Mouse (Mus musculus): Measurements from ENCODE around the gene Snap47. TPM values are rescaled to one million over a fixed set of nuclear protein-coding genes. Genes with fewer than 3 reads are reported as not detected.

Gene Snap47
- total RNA-seq, 2 experiments from 2014 or later = 3.3 to 4.9 TPM

DNA sequence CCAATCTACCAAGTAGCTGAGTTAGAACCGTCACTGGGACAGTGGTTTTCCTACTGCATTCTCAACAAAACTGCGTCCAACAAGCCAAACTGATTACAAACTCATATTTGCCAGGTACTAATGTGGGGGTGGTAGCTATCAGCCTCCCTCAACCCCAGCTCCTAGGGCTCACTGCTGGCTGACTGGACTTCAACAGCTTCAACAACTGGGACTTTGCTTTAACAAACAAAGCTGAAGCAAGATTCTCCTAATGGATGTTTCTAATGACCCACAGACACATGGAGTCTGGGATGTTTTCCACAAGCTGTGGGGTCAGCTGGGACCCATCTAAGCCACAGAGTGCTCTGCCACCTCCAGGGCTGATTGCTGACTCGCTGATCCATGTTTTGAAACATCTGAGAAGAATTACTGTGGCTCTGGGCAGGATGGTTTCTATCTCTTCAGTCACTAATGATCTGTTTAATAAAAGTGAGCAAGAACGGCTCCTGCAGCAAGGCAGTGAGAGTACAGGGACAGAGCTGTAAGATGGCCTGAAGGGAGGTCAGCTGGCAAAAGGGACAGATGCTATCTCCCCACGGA lies 27.9 kb downstream of the Snap47 start:
- no peak for ATAC-seq (ENCODE audit: poor library complexity, severe bottlenecking)

DNA sequence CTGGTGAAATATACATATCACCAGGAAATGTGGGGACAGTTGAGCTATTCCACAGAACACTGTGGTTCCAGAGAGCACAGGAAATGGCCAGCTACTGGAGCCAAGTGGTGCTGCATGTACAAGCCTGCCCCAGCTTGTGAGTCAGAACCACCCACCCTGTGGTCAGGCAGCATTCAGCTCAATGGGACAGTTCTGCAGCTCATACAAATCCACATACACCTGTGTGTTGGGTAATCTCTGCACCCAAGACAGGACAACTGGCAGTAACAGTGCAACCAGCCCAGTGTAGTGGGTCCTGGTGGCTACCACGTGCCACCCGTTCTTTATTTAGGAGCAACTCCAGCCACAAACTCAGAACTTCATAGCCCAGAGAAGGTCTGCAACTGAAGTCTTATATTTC lies 29.0 kb downstream of the Snap47 start:
- ATAC-seq (ENCODE audit: poor library complexity, severe bottlenecking) = 0 out of 2 replicates have a peak, but pooled peaks have one; percentile 13

DNA sequence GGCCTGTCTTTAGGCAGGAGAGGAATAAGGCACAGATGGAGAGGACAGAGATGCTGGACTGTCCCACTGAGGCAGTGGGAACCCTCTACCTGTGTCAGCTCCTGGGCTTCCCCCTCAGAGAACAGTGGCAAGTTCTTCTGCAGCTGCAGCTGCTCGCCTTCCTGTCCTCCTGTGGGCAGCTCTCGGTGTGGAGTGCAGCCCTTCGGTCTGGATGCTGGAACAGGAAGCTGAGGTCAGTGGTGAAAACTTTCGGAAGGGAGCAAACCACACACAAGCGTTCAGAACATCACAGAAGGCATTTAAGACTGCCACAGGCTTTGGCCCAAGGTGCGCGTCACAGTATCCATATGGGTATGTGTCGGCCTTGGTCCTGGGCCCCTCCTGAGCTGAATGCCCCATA lies 29.6 kb downstream of the Snap47 start:
- peak; percentile 53 for ATAC-seq (ENCODE audit: poor library complexity, severe bottlenecking)

DNA sequence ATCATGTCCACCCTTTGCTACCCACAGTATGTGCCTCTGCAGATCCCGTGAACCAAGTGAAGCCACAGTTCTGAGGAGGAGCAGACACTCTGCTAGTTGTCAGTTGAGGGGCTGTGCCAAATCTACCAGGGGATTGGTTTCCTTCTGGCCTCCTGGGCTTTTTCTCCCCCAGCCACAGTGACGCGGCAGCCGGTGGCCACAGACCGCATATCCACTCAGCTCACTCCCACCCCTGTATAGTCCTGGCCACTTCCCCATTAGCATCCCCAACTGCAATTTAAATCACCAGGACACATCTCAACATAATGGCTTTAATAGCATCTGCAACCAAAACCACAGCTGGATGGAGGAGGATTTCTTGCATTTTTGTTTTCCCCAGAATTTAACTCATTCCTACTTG lies 32.3 kb downstream of the Snap47 start:
- peak; percentile 84 for ATAC-seq (ENCODE audit: poor library complexity, severe bottlenecking)

DNA sequence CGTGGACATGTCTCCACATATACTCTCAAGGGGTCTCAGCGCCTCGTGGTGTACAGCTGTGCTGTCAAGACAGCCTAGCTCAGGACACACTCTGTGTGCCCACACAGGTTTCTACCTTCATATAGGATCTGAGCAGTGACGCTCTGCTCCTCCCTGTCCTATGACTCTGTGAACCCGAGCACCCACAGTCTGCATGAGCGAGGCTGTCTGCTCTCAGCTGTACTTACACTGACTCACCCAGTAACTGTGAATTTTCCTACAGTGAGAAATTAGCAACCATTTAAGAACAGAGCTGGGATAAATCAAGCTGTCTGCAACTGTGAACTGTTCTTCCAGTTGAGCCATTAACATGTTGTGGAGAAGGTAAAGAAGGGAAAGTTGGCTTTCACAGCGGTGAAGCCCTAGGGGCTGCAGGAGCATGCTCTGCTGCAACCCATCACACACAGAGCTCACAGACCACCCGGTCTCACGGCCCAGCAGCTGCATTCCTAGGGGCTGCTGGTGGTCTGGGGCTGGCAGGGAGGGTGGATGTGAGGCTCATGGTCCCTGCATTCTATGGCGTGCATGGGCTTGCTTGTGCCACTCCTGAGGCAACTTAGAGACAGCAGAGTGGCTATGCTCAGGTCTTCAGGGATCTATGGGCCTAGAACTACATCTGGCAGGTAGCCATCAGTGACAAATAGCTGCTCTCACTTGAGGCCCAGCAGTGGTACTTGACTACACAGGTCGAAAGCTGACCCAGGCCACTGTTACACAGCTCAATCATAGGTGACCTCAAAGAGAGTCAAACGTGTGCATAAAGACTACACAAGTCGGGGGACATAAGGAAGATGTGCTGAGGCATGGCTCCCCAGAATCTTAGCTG lies 37.8 kb downstream of the Snap47 start:
- ATAC-seq (ENCODE audit: poor library complexity, severe bottlenecking) = no peak

DNA sequence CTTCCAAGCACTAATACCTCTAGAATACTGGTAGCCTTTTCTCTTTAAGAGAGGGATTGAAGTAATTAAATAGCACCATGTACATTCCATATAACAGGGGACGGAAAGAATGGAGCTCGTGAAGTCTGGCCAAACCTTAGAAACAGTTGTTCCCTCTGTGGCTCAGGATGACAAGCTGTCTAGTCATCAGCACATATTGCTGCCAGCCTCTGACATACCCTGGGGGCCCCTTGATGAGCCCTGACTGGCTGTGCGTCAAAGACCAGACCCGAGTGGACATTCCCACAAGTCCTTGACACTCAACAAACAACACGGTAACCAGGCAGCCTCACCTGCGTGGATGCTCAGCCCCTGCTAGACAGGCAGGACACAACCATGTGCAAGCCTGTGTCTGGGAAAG lies 38.9 kb downstream of the Snap47 start:
- no peak for ATAC-seq (ENCODE audit: poor library complexity, severe bottlenecking)

DNA sequence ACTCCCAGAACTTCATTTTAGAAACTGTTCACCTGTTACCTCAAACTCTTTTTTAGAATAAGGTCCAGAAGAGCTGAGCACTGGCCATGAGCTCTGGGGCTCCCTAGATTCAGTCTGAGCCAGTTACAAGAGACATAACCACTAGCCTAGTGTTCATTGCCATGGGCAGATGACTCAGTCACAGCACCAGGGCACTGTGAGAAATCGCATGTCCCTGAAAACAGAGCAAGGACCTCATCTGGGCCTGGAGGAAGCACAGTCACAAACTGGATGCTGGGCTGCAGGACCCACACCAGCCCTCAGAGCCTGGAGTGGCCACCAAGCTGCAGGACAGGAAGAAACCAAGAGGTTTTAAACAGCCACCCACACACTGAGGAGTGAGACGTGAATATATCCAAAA lies 40.1 kb downstream of the Snap47 start:
- ATAC-seq (ENCODE audit: poor library complexity, severe bottlenecking) = no peak

DNA sequence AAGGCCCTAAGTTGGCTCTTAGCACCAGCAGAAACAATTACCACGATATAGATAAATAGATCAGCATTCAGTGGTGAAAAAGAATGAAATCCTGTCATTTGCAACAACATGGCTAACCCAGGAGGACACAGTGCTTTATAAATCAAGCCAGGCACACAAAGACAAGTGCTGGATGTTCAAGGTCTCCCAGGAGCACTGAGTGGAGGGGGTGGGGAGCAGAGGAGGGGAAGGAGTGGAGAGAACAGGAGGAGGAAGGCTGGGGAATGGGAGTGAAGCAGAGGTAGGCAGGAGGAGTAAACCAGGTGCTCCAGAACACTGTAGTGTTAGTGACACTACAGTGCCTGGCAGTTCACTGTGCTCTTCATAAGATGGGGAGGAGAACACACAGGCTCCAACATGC lies 45.2 kb downstream of the Snap47 start:
- no peak for ATAC-seq (ENCODE audit: poor library complexity, severe bottlenecking)

DNA sequence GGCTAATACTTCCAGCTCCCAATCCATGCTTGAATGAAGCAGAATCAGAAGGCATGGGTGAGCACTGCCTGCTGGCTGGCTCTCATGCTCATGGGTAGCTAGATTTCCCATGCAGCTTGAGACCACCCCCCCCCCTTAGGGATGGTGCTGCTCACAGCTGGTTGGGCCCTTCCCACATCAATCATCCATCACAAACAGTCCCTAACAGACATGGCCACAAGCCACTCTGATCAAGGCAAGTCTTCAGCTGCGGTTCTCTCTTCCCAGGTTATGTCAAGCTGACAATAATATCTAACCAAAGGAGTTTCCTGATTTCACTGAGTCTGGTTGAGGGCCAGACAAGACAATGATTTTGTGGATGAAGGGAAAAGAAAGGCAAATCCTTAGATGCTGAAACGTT lies 50.1 kb downstream of the Snap47 start:
- ATAC-seq (ENCODE audit: poor library complexity, severe bottlenecking) = no peak

DNA sequence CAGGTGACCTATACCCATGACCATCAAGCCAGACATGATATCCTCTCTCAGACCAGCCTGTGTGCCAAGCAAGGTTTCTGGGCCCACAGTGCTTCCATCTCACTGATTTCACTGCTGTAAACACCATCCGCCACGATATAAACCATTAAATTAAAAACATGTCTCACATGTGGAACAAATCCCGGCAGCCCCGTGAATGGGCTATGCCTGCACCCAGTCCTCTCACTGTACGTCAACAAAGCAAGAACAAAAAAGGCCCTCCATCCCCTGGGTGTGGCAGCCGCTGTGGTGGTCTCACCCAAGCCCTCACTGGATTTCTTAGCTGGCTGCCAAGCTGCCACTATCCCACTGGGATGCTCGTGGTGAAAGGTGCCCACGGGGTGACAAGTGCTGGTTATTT lies 51.2 kb downstream of the Snap47 start:
- no peak for ATAC-seq (ENCODE audit: poor library complexity, severe bottlenecking)

DNA sequence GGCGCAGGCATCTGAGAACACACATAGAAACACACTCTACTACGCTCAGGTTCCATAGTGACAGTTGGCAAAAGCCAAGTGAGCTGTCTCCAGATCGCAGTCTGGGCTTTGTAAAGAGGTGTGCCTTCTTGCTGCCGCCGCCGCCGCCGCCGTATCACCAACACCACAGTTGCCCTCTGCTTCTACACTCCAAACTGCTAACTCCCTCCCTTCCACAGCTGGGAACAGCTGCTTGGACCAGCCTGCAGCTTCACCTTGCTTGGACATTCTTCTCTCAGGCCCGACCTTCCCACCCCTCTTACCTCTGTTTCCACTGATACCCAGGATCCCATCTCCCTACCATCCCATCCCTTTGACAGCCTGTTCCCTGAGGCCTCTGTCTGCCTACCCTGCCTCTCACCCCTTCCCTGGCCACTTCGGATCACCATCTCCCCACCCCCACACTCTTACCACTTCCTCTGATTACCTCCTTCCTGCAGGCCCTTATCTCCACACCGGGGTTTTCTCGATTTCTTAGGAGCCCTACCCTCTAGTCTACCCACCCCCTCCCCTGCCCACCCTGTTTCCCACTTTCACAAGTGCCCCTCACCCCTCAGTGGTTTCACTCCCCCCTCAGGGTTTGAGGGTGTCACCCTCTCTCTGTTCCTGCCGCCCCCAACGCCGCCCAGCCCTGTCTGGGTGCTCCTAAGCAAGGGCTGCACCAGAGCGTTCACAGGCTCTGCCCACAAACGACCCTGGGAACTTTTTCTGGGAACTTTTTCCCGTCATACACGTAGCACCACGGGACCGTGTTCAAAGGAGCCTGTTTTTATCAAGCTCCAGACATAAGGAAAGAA lies 53.2 kb downstream of the Snap47 start:
- ATAC-seq (ENCODE audit: poor library complexity, severe bottlenecking) = peak; percentile 80

DNA sequence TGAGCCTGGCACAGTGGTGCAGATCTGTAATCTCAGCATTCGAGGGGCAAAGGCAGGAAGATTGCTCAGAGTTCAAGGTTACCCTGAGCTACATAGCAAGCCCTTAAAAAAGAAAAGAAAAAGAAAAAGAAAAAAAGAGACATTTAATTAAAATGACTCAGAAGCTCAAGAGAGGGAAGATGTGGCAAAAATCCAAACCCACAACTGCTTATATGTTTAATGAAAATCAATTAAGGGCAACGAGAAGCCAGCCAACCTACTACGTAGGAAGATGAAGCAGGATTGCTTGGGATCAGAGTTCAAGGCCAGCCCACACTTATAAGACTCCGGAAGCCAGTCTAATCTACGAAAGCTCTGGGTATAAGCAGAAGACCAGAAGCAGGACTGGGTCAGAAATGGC lies 56.5 kb downstream of the Snap47 start:
- ATAC-seq (ENCODE audit: poor library complexity, severe bottlenecking) = no peak

DNA sequence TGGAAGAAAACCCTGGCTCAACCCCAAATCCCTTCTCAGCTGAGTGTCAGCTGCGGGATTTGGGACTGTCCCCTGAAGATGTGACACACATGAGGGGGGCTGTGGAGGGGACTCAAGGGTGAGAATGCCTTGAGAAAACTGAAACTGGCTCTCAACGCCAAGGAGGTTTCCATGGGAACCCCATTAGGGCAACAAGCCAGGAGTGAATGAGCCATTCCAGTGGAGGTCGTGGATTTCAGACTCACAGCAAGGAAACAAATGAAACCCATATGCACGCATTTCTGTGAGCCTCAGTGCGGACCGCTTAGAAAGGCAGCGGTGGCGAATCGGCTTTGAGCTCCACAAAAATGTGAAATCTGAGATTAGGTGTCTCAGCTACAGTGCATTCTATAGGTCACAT lies 57.4 kb downstream of the Snap47 start:
- ATAC-seq (ENCODE audit: poor library complexity, severe bottlenecking) = no peak

DNA sequence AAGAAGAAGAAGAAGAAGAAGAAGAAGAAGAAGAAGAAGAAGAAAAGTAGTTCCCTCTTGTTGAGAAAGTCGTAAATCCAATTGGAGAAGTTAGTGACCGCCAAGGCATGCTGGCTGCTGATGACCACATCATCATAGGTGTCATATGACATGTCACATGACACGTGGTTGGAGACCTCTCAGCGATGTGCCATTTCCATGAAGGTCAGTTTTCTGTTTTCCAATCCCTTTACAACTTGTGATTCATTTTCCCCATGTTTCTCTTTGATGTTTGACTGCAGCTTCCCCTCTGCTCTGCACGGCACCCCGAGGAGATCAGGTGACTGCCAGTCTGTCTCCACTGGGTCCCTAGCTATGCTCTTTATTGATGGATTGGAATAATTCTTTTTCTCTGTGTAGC lies 58.7 kb downstream of the Snap47 start:
- ATAC-seq (ENCODE audit: poor library complexity, severe bottlenecking) = 0 out of 2 replicates have a peak, but pooled peaks have one; percentile 21

DNA sequence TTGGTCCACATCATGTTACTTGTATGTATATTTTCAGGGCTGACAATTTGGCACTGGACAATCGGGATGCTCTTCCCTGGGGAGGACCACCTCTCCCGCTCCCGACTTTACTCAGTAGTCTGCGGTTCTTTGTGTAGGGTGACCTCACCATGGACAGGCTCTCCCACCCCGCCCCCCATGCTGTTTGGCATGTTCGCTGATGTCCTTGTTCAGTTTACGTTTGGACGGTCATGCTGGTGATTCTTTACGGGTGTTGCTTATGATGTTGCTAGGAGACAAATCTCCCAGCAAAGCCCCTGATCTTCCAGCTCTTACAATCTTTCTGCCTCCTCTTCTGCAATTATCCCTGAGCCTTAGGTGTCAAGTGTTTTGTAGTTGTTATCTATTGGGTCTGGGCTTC lies 60.5 kb downstream of the Snap47 start:
- no peak for ATAC-seq (ENCODE audit: poor library complexity, severe bottlenecking)

DNA sequence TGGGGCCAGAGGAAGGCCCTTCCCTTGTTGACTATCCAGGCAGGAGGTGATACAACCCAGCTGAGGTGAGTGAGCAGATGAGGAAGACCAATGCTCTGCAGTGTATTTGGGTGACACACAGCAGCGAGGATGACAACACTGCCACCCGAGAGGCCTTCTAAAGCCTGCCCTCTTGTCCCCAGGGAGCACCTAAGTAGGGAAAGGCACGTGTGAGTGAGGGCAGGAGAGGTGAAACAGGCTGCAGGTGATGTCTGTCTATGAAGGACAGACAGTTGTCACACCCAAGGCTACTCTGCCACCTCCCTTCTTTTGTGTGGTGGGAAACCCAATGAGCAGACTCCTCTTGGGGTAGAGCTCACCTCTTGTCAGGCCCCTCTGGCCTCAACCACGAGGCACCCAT lies 61.4 kb downstream of the Snap47 start:
- no peak for ATAC-seq (ENCODE audit: poor library complexity, severe bottlenecking)

DNA sequence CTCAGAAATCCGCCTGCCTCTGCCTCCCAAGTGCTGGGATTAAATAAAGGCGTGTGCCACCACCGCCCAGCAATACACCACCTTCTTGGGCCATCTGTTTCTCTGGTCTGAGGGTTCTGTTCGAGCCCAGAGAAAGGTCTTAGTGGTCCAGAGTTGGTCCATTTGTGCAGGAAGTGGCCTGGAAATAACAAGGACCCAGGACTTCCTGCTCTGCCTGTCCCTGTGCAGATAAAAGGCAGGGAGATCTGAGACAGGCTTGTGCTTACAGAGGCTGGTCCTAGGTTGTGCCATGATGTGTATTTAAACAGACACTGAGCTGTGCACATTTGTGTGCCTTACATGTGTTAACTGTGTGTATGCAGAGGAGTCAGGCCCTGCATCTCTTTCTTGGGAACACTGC lies 62.2 kb downstream of the Snap47 start:
- no peak for ATAC-seq (ENCODE audit: poor library complexity, severe bottlenecking)

DNA sequence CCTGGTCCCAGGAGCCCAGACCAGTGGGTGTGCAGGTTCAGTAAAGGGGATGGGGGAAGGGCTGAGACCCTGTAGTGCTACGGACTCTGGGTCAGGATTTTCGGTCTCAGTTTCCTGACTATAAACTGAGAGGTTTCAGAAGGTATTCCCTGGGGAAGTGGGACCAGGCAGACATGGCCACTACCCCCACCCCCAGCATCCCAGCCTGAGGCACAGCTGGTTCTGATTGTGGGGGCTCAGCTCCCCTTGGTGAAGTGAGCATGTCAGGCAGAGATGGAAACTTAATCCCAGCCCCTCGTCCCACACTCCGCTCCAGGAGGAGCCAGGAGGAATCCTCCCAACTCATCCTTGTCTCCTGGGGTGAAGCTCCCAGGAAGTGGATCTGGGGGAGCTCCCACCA lies 63.5 kb downstream of the Snap47 start:
- ATAC-seq (ENCODE audit: poor library complexity, severe bottlenecking) = no peak

DNA sequence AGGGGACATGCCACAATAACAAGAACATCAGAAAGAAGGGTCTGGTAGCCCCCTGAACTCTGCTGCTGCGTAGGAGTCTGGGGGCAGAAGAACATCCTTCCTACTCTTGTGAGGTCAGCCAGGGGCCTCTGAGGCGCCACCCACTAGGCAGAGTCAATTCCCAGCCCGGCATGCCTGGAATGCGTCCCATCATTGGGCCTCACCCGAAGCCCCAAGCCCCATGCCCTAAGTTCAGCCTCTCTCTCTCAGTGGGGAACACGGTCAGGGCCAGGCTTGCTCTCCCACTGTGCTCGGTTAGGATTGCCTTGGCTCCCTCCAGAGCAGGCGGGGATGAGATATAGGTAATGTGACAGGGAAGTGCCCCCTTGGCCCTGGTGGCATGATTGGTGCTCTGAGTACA lies 65.9 kb downstream of the Snap47 start:
- ATAC-seq (ENCODE audit: poor library complexity, severe bottlenecking) = no peak

DNA sequence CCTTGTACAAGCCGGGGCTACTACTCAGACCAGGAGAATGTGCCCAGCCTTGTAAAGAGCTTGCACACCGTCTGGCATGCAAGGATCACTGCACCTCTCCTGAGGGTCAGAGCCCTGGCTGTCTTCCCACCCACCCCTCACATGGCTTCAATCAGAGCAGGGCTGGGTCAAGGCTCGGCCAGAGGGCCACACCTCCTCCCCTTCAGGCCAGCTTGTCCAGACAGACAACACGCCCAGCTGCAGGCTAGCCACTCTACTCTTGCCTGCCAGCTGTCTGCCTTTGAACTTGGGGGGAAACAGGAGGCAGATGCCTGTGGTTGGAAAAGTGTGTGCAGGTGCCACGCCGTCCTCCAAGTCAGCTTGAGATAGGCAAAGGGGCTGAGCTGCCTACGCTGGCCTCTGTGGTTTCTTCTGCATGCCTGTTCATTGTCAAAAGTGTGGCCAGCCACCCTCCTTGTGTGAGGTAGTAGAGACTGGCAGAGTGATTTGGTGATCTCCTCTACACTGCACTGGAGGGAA lies 66.5 kb downstream of the Snap47 start:
- ATAC-seq (ENCODE audit: poor library complexity, severe bottlenecking) = no peak

DNA sequence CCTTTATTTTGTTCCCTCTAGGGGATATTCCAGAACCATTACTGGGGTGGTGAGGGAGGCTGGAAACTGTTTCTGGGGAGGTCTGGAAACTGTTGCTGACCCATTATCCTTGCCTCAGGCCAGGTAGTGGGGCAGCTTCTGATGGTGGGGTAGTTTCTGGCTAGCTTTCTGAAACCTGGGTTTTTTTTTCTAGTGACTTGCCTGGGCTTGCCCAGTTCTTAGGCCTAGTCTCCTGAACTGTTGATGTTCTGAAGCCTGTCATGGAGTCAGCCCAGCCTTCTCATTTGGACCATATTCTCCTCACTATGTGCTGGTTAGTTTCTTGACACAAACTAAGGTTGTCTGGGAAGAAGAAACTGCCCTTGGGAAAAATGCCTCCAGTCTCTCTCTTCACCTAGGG lies 71.4 kb downstream of the Snap47 start:
- ATAC-seq (ENCODE audit: poor library complexity, severe bottlenecking) = no peak

All from megakaryocyte, adult 5-6 weeks (primary cell).